Mouse (Mus musculus) frontal cortex, adult (tissue): ENCODE measurements around the gene Snd1.

ENCODE experiments used
- ATAC-seq: cut with Nextera tagmentation; 2 replicates; pipeline ENCODE4 v1.9.2; 2017; ENCODE audit warnings: mild to moderate bottlenecking, moderate library complexity, mixed read lengths; ENCODE audit not compliant: low TSS enrichment

Gene Snd1

GRCm38 (mm10) chr6:28751186-28751585 lies 276.2 kb downstream of the Snd1 start:
- ATAC-seq = no peak

GRCm38 (mm10) chr6:28753217-28753616 lies 278.3 kb downstream of the Snd1 start:
- peak; percentile 70 for ATAC-seq

DNA sequence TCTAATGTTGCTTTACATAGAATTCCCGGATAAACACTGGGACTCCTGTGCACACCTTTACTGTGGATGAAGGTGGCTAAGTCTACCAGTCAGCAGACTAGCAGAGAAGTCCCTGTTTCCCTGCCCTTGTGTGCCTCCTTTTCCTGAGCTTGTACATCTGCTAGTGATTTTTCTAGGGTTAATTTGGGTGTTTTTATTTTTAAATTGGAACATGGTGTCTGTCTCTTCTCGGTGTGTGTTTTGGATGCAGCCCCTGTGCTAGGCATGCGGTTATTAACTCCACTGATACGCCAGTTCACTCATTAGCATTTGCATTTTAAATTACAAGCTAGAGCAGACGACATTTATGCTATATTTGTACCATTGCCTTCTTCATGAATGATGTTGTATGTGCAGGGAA lies 278.7 kb downstream of the Snd1 start:
- ATAC-seq = peak; percentile 50

- ATAC-seq = peak; percentile 38
Measured at GRCm38 (mm10) chr6:28754127-28754898, 279.4 kb downstream of the Snd1 start.

- peak; percentile 42 for ATAC-seq
Measured at GRCm38 (mm10) chr6:28756306-28757018, 281.5 kb downstream of the Snd1 start.

GRCm38 (mm10) chr6:28758293-28758692 lies 283.4 kb downstream of the Snd1 start:
- ATAC-seq = no peak

GRCm38 (mm10) chr6:28761728-28762127 lies 286.8 kb downstream of the Snd1 start:
- ATAC-seq = no peak

DNA sequence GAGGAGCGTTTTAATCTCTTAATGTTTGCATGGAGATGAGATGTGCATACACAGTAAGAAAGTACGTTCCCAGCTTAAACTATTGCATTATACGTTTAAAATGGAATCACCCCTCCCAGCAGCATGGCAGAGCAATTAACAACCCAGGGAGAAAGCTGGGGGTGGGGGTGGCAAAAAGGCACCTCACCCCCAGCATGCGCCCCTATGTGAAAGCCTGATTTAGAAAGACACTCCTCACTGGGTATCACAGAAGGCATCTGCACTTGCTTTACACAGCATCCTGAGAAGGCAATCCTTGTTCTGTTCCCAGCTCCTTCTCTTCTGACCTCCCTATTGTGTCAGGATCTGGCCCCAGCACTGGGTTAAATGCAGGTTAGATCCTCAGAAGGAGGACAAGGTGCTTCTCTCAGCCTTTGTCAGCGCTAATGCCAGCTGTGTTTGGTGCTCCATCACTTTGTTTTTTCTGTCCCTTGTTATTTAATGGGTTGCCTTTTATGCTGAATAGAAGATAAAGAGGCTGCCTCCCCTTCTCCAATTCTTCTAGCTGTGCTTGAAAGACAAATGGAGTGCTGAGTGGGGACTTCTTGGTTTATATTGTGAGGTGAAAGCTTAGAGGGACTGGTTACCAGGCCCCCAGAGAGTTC lies 287.3 kb downstream of the Snd1 start:
- peak; percentile 28; the same call in 1 of the 2 replicates for ATAC-seq

GRCm38 (mm10) chr6:28766622-28767021 lies 291.7 kb downstream of the Snd1 start:
- no peak for ATAC-seq

- peak; percentile 82 for ATAC-seq
Measured at GRCm38 (mm10) chr6:28767891-28768481, 293.0 kb downstream of the Snd1 start.

GRCm38 (mm10) chr6:28771331-28771730 lies 296.4 kb downstream of the Snd1 start:
- no peak for ATAC-seq

DNA sequence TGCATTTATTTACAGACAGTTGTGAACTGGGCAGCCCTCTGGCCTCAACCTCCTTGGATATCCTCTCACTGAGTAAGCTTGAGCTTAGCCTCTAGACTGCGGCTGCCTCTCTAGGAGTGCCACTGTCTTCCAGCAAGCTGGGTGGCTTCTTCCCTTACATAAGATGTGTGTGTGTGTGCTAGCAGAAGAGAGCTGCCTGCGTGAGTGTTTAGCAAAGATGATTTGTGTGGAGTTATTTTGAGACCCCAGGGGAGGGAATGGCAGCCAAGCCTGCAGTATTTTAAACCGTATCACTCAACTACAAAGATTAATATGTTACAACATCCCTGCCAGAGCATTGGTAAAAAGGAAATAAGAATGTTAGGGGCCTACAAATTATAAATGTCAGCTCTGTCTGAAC lies 306.8 kb downstream of the Snd1 start:
- ATAC-seq = peak; percentile 86

DNA sequence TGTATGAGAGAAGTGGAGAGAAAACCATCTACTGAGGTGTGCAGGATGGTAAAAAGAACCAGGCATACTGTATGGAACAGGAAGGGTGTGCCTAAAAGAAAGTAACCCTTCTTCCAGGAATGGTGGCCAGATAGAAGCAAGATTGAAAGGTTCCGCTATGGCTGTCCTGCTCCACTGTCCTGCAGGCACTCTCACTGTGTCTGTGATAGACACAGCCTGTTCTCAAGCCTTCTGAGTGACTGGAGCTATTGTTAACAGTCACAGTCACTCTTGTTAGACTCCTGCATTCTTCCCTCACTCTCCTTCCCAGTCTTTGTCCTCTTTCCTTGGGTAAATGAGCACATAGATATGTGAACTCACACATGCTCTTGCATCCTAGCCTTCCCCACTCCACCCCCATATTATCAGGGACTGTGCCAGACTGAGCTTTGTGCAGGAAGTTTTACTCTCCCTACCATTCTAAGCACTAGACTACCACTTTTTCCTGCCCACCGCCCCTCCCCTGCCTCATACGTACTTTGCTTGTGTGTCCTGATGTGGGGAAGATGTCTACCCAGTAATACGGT lies 308.2 kb downstream of the Snd1 start:
- peak; percentile 46 for ATAC-seq

DNA sequence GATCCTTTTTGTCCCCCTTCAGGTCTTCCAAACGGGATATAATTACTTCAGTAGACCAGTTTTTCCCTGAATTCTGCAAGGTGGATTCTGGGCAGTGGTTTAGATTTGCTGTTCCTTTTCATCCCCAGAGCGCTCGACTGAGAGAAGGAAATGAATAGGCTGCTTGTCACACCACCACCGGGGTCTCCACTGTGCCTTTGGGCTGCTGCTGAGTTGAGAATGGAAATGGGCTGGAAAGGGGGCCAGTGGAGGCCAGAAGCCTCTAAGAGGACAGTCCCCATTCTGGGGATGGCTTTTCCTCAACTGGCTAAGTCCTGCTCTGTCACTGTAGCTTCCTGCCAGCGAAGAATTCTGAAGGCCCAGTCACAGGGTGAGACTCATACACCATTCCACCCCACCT lies 309.0 kb downstream of the Snd1 start:
- ATAC-seq = no peak

DNA sequence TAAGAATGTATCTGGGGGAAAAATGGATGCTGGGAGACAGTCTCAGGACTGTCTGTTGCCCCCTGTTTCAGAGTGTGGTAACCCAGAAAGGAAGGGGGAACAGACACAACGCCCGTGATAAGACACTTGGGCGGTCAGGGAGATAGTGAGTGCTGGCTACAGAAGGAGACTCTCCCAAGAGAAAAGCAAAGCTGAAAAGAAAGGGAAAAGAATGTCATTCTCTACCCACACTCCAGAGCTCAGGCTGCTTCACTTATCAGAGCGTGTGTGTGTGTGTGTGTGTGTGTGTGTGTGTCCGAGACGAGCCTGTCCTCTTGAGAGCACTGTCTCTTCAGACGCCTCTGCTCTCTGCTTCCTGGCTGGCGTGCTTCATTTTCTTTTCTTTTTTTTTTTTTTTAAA lies 310.8 kb downstream of the Snd1 start:
- no peak for ATAC-seq

DNA sequence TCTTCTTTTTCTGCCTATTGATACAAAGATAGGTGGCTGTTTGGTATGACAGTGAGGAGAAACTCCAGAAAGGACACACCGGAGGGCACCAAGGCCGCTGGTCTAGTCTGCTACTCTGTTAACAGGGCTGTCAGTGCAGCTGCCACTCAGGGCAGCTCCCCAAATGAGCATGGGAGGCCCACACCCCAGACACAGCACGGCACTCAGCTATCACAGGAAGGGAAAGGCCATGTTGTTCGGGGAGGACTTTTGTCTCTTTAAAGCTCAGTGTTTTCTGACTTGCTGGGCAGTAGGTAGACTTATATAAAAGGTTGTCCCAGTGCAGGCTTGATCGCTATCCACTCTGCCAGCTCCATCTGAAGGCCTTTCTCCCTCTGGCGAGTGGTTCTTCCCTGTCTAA lies 312.2 kb downstream of the Snd1 start:
- no peak for ATAC-seq

- ATAC-seq = peak; percentile 35
Measured at GRCm38 (mm10) chr6:28789685-28790084, 314.7 kb downstream of the Snd1 start.

- ATAC-seq = no peak
Measured at GRCm38 (mm10) chr6:28791183-28791582, 316.2 kb downstream of the Snd1 start.

DNA sequence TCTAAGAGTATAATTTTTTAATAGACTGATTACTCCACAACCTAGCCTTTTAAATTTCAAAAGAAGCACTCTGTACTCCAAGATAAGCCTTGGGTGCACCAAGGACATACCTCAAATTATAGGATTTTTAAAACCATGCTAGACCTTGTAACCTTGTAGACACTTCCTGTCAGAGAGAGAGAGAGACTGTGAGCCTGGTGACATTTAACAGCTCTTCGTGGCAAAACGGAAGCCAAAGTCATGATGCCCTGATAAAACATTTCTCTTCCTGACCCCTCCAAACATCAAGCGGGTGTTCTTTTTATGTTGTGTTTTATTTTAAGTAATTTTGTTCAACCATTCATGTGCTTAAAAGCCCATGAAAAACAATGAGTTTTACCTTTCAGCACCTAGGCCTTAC lies 316.9 kb downstream of the Snd1 start:
- no peak for ATAC-seq

DNA sequence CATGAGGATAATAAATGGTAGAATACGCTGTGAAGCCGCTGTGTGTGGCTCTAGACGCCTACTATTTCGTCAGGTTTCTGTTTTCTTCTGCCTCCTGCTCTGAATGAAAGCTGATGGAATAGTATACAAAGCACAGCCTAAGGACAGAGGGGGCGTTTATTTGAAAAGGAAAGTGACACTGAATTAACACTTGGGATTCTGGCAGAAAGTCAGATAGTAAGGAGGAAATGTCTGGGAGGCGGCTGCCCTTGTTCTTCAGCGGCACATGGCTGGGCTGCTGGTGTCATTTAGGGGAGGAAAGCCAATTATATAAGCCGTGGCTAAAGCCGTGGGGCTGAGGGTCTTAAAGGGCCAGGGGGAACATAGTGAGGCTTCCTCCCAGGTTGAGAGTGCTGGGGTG lies 320.4 kb downstream of the Snd1 start:
- peak; percentile 32 for ATAC-seq

DNA sequence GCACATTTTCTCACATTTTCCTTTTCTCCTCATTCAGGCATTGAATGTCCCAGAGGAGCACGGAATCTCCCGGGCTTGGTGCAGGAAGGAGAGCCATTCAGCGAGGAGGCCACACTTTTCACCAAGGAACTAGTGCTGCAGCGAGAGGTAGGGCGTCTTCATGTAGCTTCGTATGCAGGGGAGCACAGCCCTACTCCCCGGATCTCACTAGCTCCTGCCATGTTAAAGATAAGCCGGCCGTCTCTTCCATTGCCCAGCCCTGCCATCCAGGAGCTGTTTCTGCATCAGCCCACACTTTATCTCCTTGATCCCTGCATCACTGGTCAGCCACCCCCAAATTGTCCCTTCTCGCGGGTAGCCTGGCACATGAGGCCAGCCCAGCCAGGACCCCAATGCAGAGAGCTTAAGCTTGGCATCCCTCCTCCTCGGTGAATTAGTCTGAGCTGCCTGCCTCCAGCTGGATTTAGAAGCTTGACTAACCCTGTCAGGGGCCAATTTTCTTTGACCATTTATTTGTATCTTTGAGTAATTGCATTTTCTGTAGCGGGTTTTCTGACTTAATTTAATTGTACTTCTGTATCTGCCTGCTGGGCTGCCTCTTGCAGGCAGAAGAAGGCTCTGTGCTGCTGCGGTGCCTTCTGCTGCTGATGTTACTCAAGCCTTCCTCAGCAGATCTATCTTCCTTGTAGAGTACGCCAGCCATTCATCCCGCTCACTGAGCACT lies 321.0 kb downstream of the Snd1 start:
- ATAC-seq = peak; percentile 18
